Mouse (Mus musculus): ENCODE results near the gene Irgq. TPM values are rescaled to one million over a fixed set of nuclear protein-coding genes. Genes with fewer than 3 reads are reported as not detected.
A peak's percentile ranks its signal among the peaks of the same experiment; 100 is the strongest.

The Irgq gene
- polyA plus RNA-seq, 2 experiments: 1.0 to 1.7 TPM

GRCm38 (mm10) chr7:24500929-24501328 is 29.6 kb upstream of the Irgq start:
- no peak overlapping the region for H3K4me2 ChIP-seq (ENCODE audit: low read depth)
- peak; percentile 64 for TF ChIP-seq CTCF (IDR thresholded peaks at IDR 0.05; ENCODE audit: low read depth)
- TF ChIP-seq EP300 (IDR thresholded peaks at IDR 0.05; ENCODE audit: low read depth): no peak
- H3K4me1 ChIP-seq (replicated peaks; ENCODE audit: control insufficient read depth in 2 of 2, insufficient read depth in 2 of 2, low read length in 1 of 2): 0 out of 4 replicates have a peak, but pooled peaks cover 0 to 4% of the 10 kb centered on the region in 2 experiments
- H3K36me3 ChIP-seq (replicated peaks; ENCODE audit: control insufficient read depth, insufficient read depth, low read depth): no peaks in the 10 kb centered on the region
- H3K9me3 ChIP-seq (ENCODE audit: control insufficient read depth, low read length): no peaks in the 10 kb centered on the region
- H3K4me3 ChIP-seq (ENCODE audit: insufficient read depth in 1 of 2, low read depth in 2 of 2, low read length in 2 of 2): no peak overlapping the region
- 14% methylated on average over 7 of the region's 7 CpGs for WGBS (ENCODE audit: insufficient replicate concordance)
- H3K27ac ChIP-seq: no peak overlapping the region
- H3K9ac ChIP-seq (replicated peaks): no peak overlapping the region
- DNase-seq (ENCODE audit: low read depth in 3 of 3, low spot score in 3 of 3): peak in 2 of 3 experiments; percentile 24 to 33
- ATAC-seq (ENCODE audit: insufficient read depth): no peak
- H3K27me3 ChIP-seq (ENCODE audit: control insufficient read depth, insufficient read depth, low read length): peaks cover 41% of the 10 kb centered on the region

- Histone ChIP-seq H3K9ac (replicated peaks) (no peak overlapping the region), H3K9me3 (ENCODE audit: control insufficient read depth, low read length) (no peaks in the 10 kb centered on the region), H3K27ac (no peak overlapping the region), H3K4me3 (ENCODE audit: insufficient read depth in 1 of 2, low read depth in 2 of 2, low read length in 2 of 2) (no peak overlapping the region), H3K36me3 (replicated peaks; ENCODE audit: control insufficient read depth, insufficient read depth, low read depth) (no peaks in the 10 kb centered on the region), H3K4me2 (ENCODE audit: low read depth) (no peak overlapping the region), H3K4me1 (replicated peaks; ENCODE audit: control insufficient read depth in 2 of 2, insufficient read depth in 2 of 2, low read length in 1 of 2) (peaks cover 0 to 6% of the 10 kb centered on the region in 2 experiments; a peak in 1 of 4 replicates), H3K27me3 (ENCODE audit: control insufficient read depth, insufficient read depth, low read length) (peaks cover 41% of the 10 kb centered on the region)
- TF ChIP-seq CTCF (IDR thresholded peaks at IDR 0.05; ENCODE audit: low read depth) (peak; percentile 74), EP300 (IDR thresholded peaks at IDR 0.05; ENCODE audit: low read depth) (no peak)
- ATAC-seq (ENCODE audit: insufficient read depth) (no peak), DNase-seq (ENCODE audit: low read depth in 3 of 3, low spot score in 3 of 3) (no peak)
- 27% methylated on average over 21 of the region's 21 CpGs for WGBS (ENCODE audit: insufficient replicate concordance)
These were observed 29.0 kb upstream of the Irgq start for GRCm38 (mm10) chr7:24501492-24501891.

- Histone ChIP-seq H3K9me3 (ENCODE audit: control insufficient read depth, low read length) (no peaks in the 10 kb centered on the region), H3K4me2 (ENCODE audit: low read depth) (peak overlapping the region; percentile 22), H3K9ac (replicated peaks) (no peak overlapping the region), H3K4me3 (ENCODE audit: insufficient read depth in 1 of 2, low read depth in 2 of 2, low read length in 2 of 2) (no peak overlapping the region), H3K36me3 (replicated peaks; ENCODE audit: control insufficient read depth, insufficient read depth, low read depth) (no peaks in the 10 kb centered on the region), H3K27ac (no peak overlapping the region), H3K4me1 (replicated peaks; ENCODE audit: control insufficient read depth in 2 of 2, insufficient read depth in 2 of 2, low read length in 1 of 2) (peaks cover 0 to 10% of the 10 kb centered on the region in 2 experiments; a peak in 3 of 4 replicates), H3K27me3 (ENCODE audit: control insufficient read depth, insufficient read depth, low read length) (peaks cover 36% of the 10 kb centered on the region)
- DNase-seq (ENCODE audit: low read depth in 3 of 3, low spot score in 3 of 3): no peak
- ATAC-seq (ENCODE audit: insufficient read depth): no peak
- no peak for TF ChIP-seq EP300 (IDR thresholded peaks at IDR 0.05; ENCODE audit: low read depth)
- 10% methylated on average over 10 of the region's 10 CpGs for WGBS (ENCODE audit: insufficient replicate concordance)
These were observed 26.5 kb upstream of the Irgq start for GRCm38 (mm10) chr7:24504004-24504403.

- H3K27me3 ChIP-seq (ENCODE audit: control insufficient read depth, insufficient read depth, low read length): peaks cover 28% of the 10 kb centered on the region
- ATAC-seq (ENCODE audit: insufficient read depth): no peak
These were observed 25.6 kb upstream of the Irgq start for GRCm38 (mm10) chr7:24504868-24505267.

GRCm38 (mm10) chr7:24505447-24506064 is 24.9 kb upstream of the Irgq start:
- Histone ChIP-seq H3K4me1 (replicated peaks; ENCODE audit: control insufficient read depth in 2 of 2, insufficient read depth in 2 of 2, low read length in 1 of 2) (peaks cover 0 to 10% of the 10 kb centered on the region in 2 experiments; a peak in 3 of 4 replicates), H3K4me3 (ENCODE audit: insufficient read depth in 1 of 2, low read depth in 2 of 2, low read length in 2 of 2) (no peak overlapping the region), H3K36me3 (replicated peaks; ENCODE audit: control insufficient read depth, insufficient read depth, low read depth) (no peaks in the 10 kb centered on the region), H3K9ac (replicated peaks) (no peak overlapping the region), H3K27ac (no peak overlapping the region), H3K4me2 (ENCODE audit: low read depth) (no peak overlapping the region), H3K9me3 (ENCODE audit: control insufficient read depth, low read length) (no peaks in the 10 kb centered on the region), H3K27me3 (ENCODE audit: control insufficient read depth, insufficient read depth, low read length) (peaks cover 21% of the 10 kb centered on the region)
- WGBS (ENCODE audit: insufficient replicate concordance): 49% methylated on average over 15 of the region's 15 CpGs
- TF ChIP-seq EP300 (IDR thresholded peaks at IDR 0.05; ENCODE audit: low read depth) (no peak), CTCF (IDR thresholded peaks at IDR 0.05; ENCODE audit: low read depth) (no peak)
- DNase-seq (ENCODE audit: low read depth in 3 of 3, low spot score in 3 of 3) (no peak), ATAC-seq (ENCODE audit: insufficient read depth) (no peak)

More at GRCm38 (mm10) chr7:24504868-24505267, 25.6 kb upstream of the Irgq start:
- WGBS (ENCODE audit: insufficient replicate concordance): 21% methylated on average over 4 of the region's 4 CpGs
- Histone ChIP-seq H3K4me2 (ENCODE audit: low read depth) (no peak overlapping the region), H3K4me3 (ENCODE audit: insufficient read depth in 1 of 2, low read depth in 2 of 2, low read length in 2 of 2) (no peak overlapping the region), H3K9me3 (ENCODE audit: control insufficient read depth, low read length) (no peaks in the 10 kb centered on the region), H3K27ac (no peak overlapping the region), H3K4me1 (replicated peaks; ENCODE audit: control insufficient read depth in 2 of 2, insufficient read depth in 2 of 2, low read length in 1 of 2) (peaks cover 0 to 10% of the 10 kb centered on the region in 2 experiments; a peak in 3 of 4 replicates), H3K9ac (replicated peaks) (no peak overlapping the region), H3K36me3 (replicated peaks; ENCODE audit: control insufficient read depth, insufficient read depth, low read depth) (no peaks in the 10 kb centered on the region)
- TF ChIP-seq CTCF (IDR thresholded peaks at IDR 0.05; ENCODE audit: low read depth) (no peak), EP300 (IDR thresholded peaks at IDR 0.05; ENCODE audit: low read depth) (no peak)
- DNase-seq (ENCODE audit: low read depth in 3 of 3, low spot score in 3 of 3): no peak

Data from liver, embryonic 14.5 days (tissue).